Mouse (Mus musculus) granulocyte monocyte progenitor cell, adult 5-6 weeks (primary cell): Measurements from ENCODE around the gene Rab40c. TPM values are rescaled to one million over a fixed set of nuclear protein-coding genes. Genes with fewer than 3 reads are reported as not detected.
A peak's percentile ranks its signal among the peaks of the same experiment; 100 is the strongest.

Experiments
- ATAC-seq: replicated peaks from 2 replicates; pipeline ENCODE4 v1.8.0; 2016; ENCODE audit warnings: mild to moderate bottlenecking, moderate TSS enrichment, inconsistent platforms; ENCODE audit not compliant: poor library complexity, severe bottlenecking
- total RNA-seq, 2 experiments: library from RNA; stranded (forward) in 1 of 2; stranded (reverse) in 1 of 2; fragments of 200-712, 200-1000 nt in 1 of 2; fragments of >200 nt in 1 of 2; fragmentation: Nextera tagmentation in 1 of 2; gene quantifications; 2 replicates each; pipeline ENCODE4 v1.2.3; 2014 to 2017

Rab40c gene
- total RNA-seq, 2 experiments from 2014 or later, result 11.8 to 15.9 TPM

GRCm38 (mm10) chr17:25861704-25862612, 57.6 kb downstream of the Rab40c start:
- no peak for ATAC-seq

- peak; percentile 97 for ATAC-seq
Observed at GRCm38 (mm10) chr17:25860832-25861703, 58.5 kb downstream of the Rab40c start, which contains the start of gene Wdr90. Gene Wdr90 (minus strand): TSS chr17:25861501.

GRCm38 (mm10) chr17:25860229-25860628, 59.3 kb downstream of the Rab40c start:
- no peak for ATAC-seq

- peak; percentile 95 for ATAC-seq
Observed at GRCm38 (mm10) chr17:25844396-25844901, 75.1 kb downstream of the Rab40c start, which contains the start of gene Rhot2. Gene Rhot2 (minus strand): TSS chr17:25844851.

- ATAC-seq, result no peak
Observed at GRCm38 (mm10) chr17:25843636-25844395, 75.7 kb downstream of the Rab40c start.

GRCm38 (mm10) chr17:25843122-25843521, 76.4 kb downstream of the Rab40c start:
- ATAC-seq, result no peak

- ATAC-seq, result no peak
Observed at GRCm38 (mm10) chr17:25842509-25842908, 77.0 kb downstream of the Rab40c start.

GRCm38 (mm10) chr17:25841117-25841880, 78.2 kb downstream of the Rab40c start, which contains the start of gene Gm20683:
Gene Gm20683 (minus strand): TSS chr17:25841763.
- no peak for ATAC-seq

- ATAC-seq, result no peak
Observed at GRCm38 (mm10) chr17:25840519-25840918, 79.0 kb downstream of the Rab40c start.

GRCm38 (mm10) chr17:25839455-25840235, 79.9 kb downstream of the Rab40c start:
- no peak for ATAC-seq

GRCm38 (mm10) chr17:25838904-25839303, 80.6 kb downstream of the Rab40c start:
- ATAC-seq, result no peak

GRCm38 (mm10) chr17:25837533-25837932, 82.0 kb downstream of the Rab40c start:
- no peak for ATAC-seq

GRCm38 (mm10) chr17:25837076-25837410, 82.5 kb downstream of the Rab40c start, which contains the start of gene Rhbdl1:
Gene Rhbdl1 (minus strand): TSS chr17:25837295.
- ATAC-seq, result peak; percentile 14

GRCm38 (mm10) chr17:25836397-25837075, 83.0 kb downstream of the Rab40c start:
- ATAC-seq, result no peak

- no peak for ATAC-seq
Observed at GRCm38 (mm10) chr17:25835816-25836215, 83.7 kb downstream of the Rab40c start.

GRCm38 (mm10) chr17:25835301-25835700, 84.2 kb downstream of the Rab40c start:
- ATAC-seq, result no peak

GRCm38 (mm10) chr17:25834595-25835222, 84.8 kb downstream of the Rab40c start:
- ATAC-seq, result no peak
